Mouse (Mus musculus) fat pad, adult 2 months (tissue): ENCODE data around the gene Cog5.

Experiments
- DNase-seq: peaks from one replicate; pipeline ENCODE4 v3.0.0-alpha.2; 2011; ENCODE audit warnings: low read depth, low spot score; ENCODE audit errors: extremely low read depth

Gene Cog5

GRCm38 (mm10) chr12:31976544-31976943 lies 321.9 kb downstream of the Cog5 start:
- no peak for DNase-seq

DNA sequence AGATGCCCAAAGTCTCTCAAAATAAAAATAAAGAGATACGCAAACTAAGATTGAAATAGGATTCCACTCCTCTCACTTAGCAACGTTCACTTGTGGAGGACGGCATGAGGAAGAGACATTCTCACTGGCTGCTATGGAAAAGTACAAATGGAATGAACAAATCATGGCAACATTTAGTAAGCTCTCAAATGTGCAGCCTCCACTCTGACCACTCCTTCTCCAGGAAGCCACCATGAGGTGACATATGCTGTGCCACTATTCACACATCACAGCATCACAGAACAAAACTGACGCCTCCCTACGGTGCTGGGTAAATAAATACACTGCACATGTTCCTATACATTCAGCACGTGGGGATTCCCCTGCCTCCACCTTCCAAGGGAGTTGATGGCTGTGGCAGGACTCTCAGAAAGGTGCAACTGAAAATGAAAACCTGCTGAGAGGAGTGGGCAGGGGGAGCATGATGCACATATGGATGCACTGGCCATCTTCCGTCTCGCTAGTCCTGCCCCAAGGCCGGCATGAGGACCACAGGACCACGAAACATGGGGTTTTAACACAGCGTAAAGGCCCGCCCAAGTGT lies 323.0 kb downstream of the Cog5 start:
- DNase-seq = no peak

DNA sequence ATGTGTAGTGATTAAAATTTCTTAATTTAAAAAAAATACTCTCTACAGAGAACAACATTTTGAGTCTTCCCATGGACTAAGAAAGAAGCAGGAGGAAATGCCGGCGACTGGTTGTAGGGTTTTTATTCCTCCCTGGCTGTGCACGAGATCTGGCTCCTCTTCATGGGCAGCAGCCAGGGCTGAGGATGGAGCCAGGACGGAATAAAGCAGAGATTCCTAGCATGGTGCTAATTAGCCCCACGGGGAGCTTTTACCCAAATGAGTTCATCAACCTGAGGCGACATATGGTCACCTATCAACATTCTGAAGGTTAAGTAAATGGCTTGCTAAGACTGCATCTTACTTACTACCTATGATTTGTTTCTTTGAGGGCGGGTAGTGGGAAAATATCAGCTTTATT lies 328.6 kb downstream of the Cog5 start:
- no peak for DNase-seq

DNA sequence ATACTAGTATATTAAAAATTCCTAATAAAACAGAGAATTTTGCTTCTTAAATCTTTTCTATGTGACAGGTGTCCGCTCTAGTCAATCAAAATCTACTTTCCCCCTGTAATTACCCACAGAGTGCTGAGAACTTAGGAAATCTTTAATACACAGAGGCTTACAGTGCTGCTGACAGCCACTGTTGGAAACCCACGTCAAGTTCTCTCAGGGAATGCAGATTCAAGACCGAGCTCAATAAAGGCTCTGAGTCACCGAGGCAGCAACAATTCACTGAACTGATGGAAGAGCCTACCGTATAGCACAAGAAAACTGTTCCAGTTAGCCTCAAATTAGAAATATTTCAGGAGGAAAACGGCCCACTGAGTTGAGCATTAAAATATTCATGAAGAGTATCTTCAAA lies 329.1 kb downstream of the Cog5 start:
- no peak for DNase-seq

- DNase-seq = no peak
Measured at GRCm38 (mm10) chr12:31984206-31984605, 329.5 kb downstream of the Cog5 start.

GRCm38 (mm10) chr12:31984664-31985063 lies 330.0 kb downstream of the Cog5 start:
- DNase-seq = no peak

DNA sequence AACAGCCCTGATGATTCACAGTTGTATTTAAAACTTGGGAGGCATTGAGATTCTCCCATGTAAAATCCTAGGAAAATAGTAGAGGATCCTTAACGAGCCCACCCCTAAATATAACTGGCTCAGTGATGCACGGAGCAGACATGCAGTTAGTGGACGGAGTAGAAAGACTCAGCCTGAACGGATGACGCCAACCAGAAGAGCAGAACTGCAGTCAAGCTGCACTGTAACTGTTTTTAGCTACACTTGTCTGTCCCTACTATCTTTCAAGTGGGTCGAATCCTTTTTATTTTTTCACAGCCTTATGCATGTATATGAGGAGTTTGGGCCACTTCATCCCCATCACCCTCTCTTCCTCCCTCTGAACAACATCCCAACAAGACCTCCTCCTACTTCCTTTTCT lies 331.1 kb downstream of the Cog5 start:
- no peak for DNase-seq

DNA sequence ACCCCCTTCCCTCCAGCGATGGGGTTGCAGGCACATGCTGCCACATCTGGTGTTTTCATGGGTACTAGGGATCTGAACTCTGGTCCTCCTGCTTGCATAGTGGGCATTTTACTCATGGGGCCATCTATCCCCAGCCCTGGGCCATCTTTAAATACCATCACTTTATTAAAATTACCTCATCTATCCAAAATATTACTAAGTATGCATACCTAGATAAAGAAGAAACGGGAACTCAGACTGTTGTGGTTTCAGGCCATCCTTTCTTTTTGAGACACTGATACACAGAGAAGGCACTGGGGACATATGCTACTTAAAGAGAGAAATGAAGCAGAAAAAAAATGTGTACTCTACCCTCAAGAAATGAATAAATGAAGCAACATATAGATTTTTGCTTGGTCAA lies 331.8 kb downstream of the Cog5 start:
- no peak for DNase-seq
